Mouse (Mus musculus) forebrain, embryonic 13.5 days (tissue): ENCODE measurements at regions not wholly inside any gene's neighbourhood (a gene's known extent, or its start where the extent isn't known, plus 50 kb on each side); places are given as distances from the start of the nearest gene placed in this dataset.
A peak's percentile ranks its signal among the peaks of the same experiment; 100 is the strongest.

Source experiments
- ATAC-seq: fragments of 200-750 bp; cut with Nextera tagmentation; 2 replicates; pipeline ENCODE4 v1.8.0; 2017
- H3K27ac ChIP-seq: fragments of 300-500 bp; sonication (generic); 2 replicates; pipeline ENCODE4 v1.5.1; 2015; ENCODE audit warnings: inconsistent platforms, mild to moderate bottlenecking, moderate library complexity
- H3K27me3 ChIP-seq: fragments of 300-500 bp; sonication (generic); 2 replicates; pipeline ENCODE4 v1.6.1; 2015; ENCODE audit warnings: mild to moderate bottlenecking, inconsistent platforms
- H3K36me3 ChIP-seq: fragments of 300-500 bp; sonication (generic); 2 replicates; pipeline ENCODE4 v1.6.1; 2015; ENCODE audit warnings: mild to moderate bottlenecking, inconsistent platforms; ENCODE audit not compliant: poor library complexity, severe bottlenecking
- H3K4me1 ChIP-seq: fragments of 300-500 bp; sonication (generic); 2 replicates; pipeline ENCODE4 v1.6.1; 2015; ENCODE audit warnings: inconsistent platforms
- H3K4me2 ChIP-seq: fragments of 300-500 bp; sonication (generic); 2 replicates; pipeline ENCODE4 v1.6.1; 2015; ENCODE audit warnings: inconsistent platforms, mild to moderate bottlenecking, moderate library complexity
- H3K4me3 ChIP-seq: fragments of 300-500 bp; sonication (generic); 2 replicates; pipeline ENCODE4 v1.5.1; 2015; ENCODE audit warnings: mild to moderate bottlenecking, inconsistent platforms
- H3K9ac ChIP-seq: fragments of 300-500 bp; sonication (generic); 2 replicates; pipeline ENCODE4 v1.6.1; 2015; ENCODE audit warnings: mild to moderate bottlenecking, inconsistent platforms
- H3K9me3 ChIP-seq: fragments of 300-500 bp; sonication (generic); replicated peaks from 2 replicates; pipeline ENCODE4 v1.6.1; 2016; ENCODE audit warnings: inconsistent platforms
- WGBS: fragments of 180-500 bp; shearing (Covaris S2); methylation state at CpG from one replicate; pipeline ENCODE4 v1.1.7; 2015; 5-methylcytosine and 5-hydroxymethylcytosine counted together

GRCm38 (mm10) chr13:55953426-55953825 is 117.4 kb upstream of the Pitx1 start:
- Histone ChIP-seq H3K27ac (no peak overlapping the region), H3K9me3 (no peaks in the 10 kb centered on the region), H3K4me3 (no peak overlapping the region), H3K36me3 (no peaks in the 10 kb centered on the region), H3K27me3 (no peaks in the 10 kb centered on the region; the same call in 1 of the 2 replicates), H3K4me1 (0 out of 2 replicates have a peak, but pooled peaks cover 5% of the 10 kb centered on the region), H3K9ac (no peak overlapping the region), H3K4me2 (no peak overlapping the region)
- WGBS: 91% methylated on average over 2 of the region's 2 CpGs
- no peak for ATAC-seq

DNA sequence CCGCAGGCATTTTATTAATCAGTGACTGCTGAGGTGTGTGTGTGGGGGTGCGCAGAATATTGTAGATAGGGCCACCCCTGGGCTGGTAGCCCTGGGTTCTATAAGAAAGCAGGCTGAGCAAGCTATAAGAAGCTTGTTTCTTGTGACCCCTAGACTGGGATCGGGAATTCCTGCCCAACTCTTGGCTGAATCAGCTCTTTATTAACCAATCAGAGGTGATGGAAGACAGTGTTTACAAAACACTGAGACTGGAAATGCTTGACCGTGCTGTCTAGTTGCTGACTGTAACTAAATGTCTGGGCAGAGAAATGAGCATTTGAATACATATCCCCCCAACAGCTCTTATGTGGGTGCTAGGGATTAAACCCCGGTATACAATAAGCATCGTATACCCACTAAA is 114.8 kb upstream of the Pitx1 start:
- no peak overlapping the region for H3K9ac ChIP-seq
- no peak for ATAC-seq
- 89% methylated on average over 6 of the region's 6 CpGs for WGBS
- H3K36me3 ChIP-seq: no peaks in the 10 kb centered on the region
- no peaks in the 10 kb centered on the region for H3K4me1 ChIP-seq
- no peak overlapping the region for H3K4me3 ChIP-seq
- no peak overlapping the region for H3K4me2 ChIP-seq
- no peaks in the 10 kb centered on the region for H3K9me3 ChIP-seq
- no peak overlapping the region for H3K27ac ChIP-seq
- no peaks in the 10 kb centered on the region; the same call in 1 of the 2 replicates for H3K27me3 ChIP-seq

DNA sequence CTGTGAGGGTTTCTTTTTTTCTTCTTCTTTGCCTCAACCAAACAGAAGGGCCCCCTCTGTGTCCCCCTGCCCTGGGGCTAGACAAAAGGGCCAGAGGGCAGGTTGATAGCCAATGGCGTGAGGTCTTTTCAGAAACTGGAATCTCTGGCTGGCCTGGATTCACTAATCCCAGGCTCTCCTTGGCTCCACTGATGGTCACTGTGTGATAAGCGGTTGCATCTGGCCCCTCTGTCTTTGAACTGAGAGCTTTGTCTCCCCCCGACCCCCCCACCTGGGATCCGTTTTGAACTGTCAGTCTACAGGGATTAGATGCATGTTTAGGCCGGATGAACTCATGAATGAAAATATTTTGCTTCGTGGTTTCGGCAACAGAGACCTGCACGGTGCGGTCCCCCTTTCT is 112.6 kb upstream of the Pitx1 start:
- ATAC-seq: no peak
- Histone ChIP-seq H3K27ac (no peak overlapping the region), H3K36me3 (no peaks in the 10 kb centered on the region), H3K9ac (no peak overlapping the region), H3K4me2 (no peak overlapping the region), H3K9me3 (no peaks in the 10 kb centered on the region), H3K4me3 (no peak overlapping the region), H3K4me1 (no peaks in the 10 kb centered on the region), H3K27me3 (no peaks in the 10 kb centered on the region)
- WGBS: 25% methylated on average over 9 of the region's 9 CpGs

GRCm38 (mm10) chr13:55948144-55948543 is 112.2 kb upstream of the Pitx1 start:
- H3K9ac ChIP-seq: no peak overlapping the region
- H3K4me2 ChIP-seq: no peak overlapping the region
- no peak overlapping the region for H3K4me3 ChIP-seq
- H3K27me3 ChIP-seq: no peaks in the 10 kb centered on the region
- H3K4me1 ChIP-seq: no peaks in the 10 kb centered on the region
- 22% methylated on average over 2 of the region's 2 CpGs for WGBS
- no peaks in the 10 kb centered on the region for H3K36me3 ChIP-seq
- H3K27ac ChIP-seq: no peak overlapping the region
- no peaks in the 10 kb centered on the region for H3K9me3 ChIP-seq
- ATAC-seq: no peak

DNA sequence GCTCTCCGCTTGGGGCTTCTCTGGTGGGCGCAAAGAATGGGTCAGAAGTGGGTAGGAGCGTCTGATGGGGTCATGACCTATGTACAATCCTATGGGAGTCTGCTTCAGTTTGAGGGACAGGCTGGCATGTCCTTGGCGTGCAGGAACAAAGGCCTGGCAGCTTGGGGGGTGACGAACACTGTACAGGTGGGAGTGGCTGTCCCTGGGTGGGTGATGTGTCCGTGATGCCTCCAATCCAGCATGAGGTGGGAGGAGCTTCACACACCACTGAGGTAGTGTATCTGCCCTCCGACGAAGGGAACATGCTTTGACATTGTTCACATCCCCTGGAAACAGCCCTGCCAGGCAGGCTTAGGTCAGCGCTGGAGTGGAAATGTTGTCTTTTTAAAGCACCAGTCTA is 101.4 kb upstream of the Pitx1 start:
- H3K4me1 ChIP-seq: no peaks in the 10 kb centered on the region
- H3K9ac ChIP-seq: no peak overlapping the region
- H3K27ac ChIP-seq: no peak overlapping the region
- no peaks in the 10 kb centered on the region; the same call in 1 of the 2 replicates for H3K27me3 ChIP-seq
- no peaks in the 10 kb centered on the region for H3K9me3 ChIP-seq
- no peaks in the 10 kb centered on the region for H3K36me3 ChIP-seq
- H3K4me3 ChIP-seq: no peak overlapping the region
- no peak for ATAC-seq
- 90% methylated on average over 9 of the region's 9 CpGs for WGBS
- H3K4me2 ChIP-seq: no peak overlapping the region

GRCm38 (mm10) chr13:55937000-55937399 is 101.0 kb upstream of the Pitx1 start:
- no peaks in the 10 kb centered on the region for H3K4me1 ChIP-seq
- H3K27me3 ChIP-seq: peaks cover 2% of the 10 kb centered on the region
- H3K4me2 ChIP-seq: no peak overlapping the region
- H3K9me3 ChIP-seq: no peaks in the 10 kb centered on the region
- ATAC-seq: no peak
- no peak overlapping the region for H3K9ac ChIP-seq
- no peak overlapping the region for H3K4me3 ChIP-seq
- no peak overlapping the region for H3K27ac ChIP-seq
- no peaks in the 10 kb centered on the region for H3K36me3 ChIP-seq
- 90% methylated on average over 9 of the region's 9 CpGs for WGBS

GRCm38 (mm10) chr13:55930637-55931036 is 94.6 kb upstream of the Pitx1 start:
- Histone ChIP-seq H3K4me2 (no peak overlapping the region), H3K9ac (no peak overlapping the region), H3K9me3 (no peaks in the 10 kb centered on the region), H3K27ac (no peak overlapping the region), H3K4me1 (peaks cover 9% of the 10 kb centered on the region; the same call in 1 of the 2 replicates), H3K4me3 (no peak overlapping the region), H3K36me3 (no peaks in the 10 kb centered on the region), H3K27me3 (peaks cover 32% of the 10 kb centered on the region)
- WGBS: 53% methylated on average over 11 of the region's 11 CpGs
- no peak for ATAC-seq

- Histone ChIP-seq H3K4me1 (peaks cover 9% of the 10 kb centered on the region; the same call in 1 of the 2 replicates), H3K4me2 (no peak overlapping the region), H3K9me3 (no peaks in the 10 kb centered on the region), H3K36me3 (no peaks in the 10 kb centered on the region), H3K27me3 (peaks cover 38% of the 10 kb centered on the region), H3K4me3 (no peak overlapping the region), H3K27ac (no peak overlapping the region), H3K9ac (no peak overlapping the region)
- no peak for ATAC-seq
- 6% methylated on average over 6 of the region's 6 CpGs for WGBS
These were observed 93.8 kb upstream of the Pitx1 start for GRCm38 (mm10) chr13:55929814-55930213.

DNA sequence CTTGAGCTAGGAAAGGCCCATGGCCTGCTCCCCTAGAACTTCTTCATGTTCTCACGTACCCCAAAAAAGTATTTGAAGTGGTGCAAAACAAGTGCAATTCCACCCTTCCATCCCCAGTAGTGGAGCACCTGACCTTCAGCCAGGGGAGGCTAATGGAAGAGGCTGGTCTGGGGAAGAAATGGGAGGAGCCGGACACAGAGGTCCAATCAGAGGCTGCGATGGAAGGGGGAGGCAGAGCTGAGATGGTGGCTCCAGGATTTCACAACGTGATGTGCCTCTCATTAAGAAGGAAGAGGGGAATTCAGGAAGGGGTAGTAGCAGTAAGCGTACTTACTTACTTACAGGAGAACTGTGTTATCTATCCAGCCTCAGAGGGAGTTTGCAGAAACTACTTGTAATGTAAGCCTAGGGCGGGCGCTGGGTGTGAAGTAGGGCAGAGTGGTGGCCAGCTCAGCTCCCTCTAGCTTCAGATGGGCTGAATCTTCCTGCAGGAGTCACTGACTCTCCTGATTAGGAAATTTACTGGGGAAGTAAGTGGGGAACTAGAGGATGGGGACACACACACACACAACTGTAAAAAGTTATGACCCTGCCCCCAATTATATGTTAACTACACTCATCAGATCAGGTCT is 87.6 kb upstream of the Pitx1 start:
- Histone ChIP-seq H3K9me3 (no peaks in the 10 kb centered on the region), H3K36me3 (no peaks in the 10 kb centered on the region), H3K4me2 (no peak overlapping the region), H3K27ac (no peak overlapping the region), H3K4me3 (no peak overlapping the region), H3K27me3 (peaks cover 56% of the 10 kb centered on the region), H3K4me1 (no peaks in the 10 kb centered on the region), H3K9ac (no peak overlapping the region)
- WGBS: 18% methylated on average over 7 of the region's 7 CpGs
- no peak for ATAC-seq

- 91% methylated on average over 12 of the region's 12 CpGs for WGBS
- no peak overlapping the region for H3K4me3 ChIP-seq
- H3K27ac ChIP-seq: no peak overlapping the region
These were observed 81.3 kb upstream of the Pitx1 start for GRCm38 (mm10) chr13:55917316-55917715.

GRCm38 (mm10) chr13:55912271-55912711 is 76.3 kb upstream of the Pitx1 start:
- H3K27ac ChIP-seq: no peak overlapping the region
- H3K36me3 ChIP-seq: no peaks in the 10 kb centered on the region
- ATAC-seq: peak; percentile 72; the same call in 1 of the 2 replicates
- H3K9me3 ChIP-seq: no peaks in the 10 kb centered on the region
- peaks cover 14% of the 10 kb centered on the region for H3K4me1 ChIP-seq
- WGBS: 35% methylated on average over 13 of the region's 13 CpGs
- no peak overlapping the region for H3K9ac ChIP-seq
- no peak overlapping the region for H3K4me3 ChIP-seq
- H3K27me3 ChIP-seq: peaks cover 60% of the 10 kb centered on the region
- no peak overlapping the region for H3K4me2 ChIP-seq

More at GRCm38 (mm10) chr13:55917316-55917715, 81.3 kb upstream of the Pitx1 start:
- peaks cover 67% of the 10 kb centered on the region for H3K27me3 ChIP-seq
- peaks cover 7% of the 10 kb centered on the region for H3K4me1 ChIP-seq
- no peak for ATAC-seq
- no peak overlapping the region for H3K4me2 ChIP-seq
- no peaks in the 10 kb centered on the region for H3K36me3 ChIP-seq
- no peaks in the 10 kb centered on the region for H3K9me3 ChIP-seq
- H3K9ac ChIP-seq: no peak overlapping the region

GRCm38 (mm10) chr13:55909941-55910340 is 73.9 kb upstream of the Pitx1 start:
- WGBS: 16% methylated on average over 5 of the region's 5 CpGs
- Histone ChIP-seq H3K9ac (no peak overlapping the region), H3K27me3 (peaks cover 43% of the 10 kb centered on the region), H3K9me3 (no peaks in the 10 kb centered on the region), H3K27ac (no peak overlapping the region), H3K4me3 (no peak overlapping the region), H3K4me2 (no peak overlapping the region), H3K36me3 (no peaks in the 10 kb centered on the region), H3K4me1 (peaks cover 14% of the 10 kb centered on the region)
- no peak for ATAC-seq

DNA sequence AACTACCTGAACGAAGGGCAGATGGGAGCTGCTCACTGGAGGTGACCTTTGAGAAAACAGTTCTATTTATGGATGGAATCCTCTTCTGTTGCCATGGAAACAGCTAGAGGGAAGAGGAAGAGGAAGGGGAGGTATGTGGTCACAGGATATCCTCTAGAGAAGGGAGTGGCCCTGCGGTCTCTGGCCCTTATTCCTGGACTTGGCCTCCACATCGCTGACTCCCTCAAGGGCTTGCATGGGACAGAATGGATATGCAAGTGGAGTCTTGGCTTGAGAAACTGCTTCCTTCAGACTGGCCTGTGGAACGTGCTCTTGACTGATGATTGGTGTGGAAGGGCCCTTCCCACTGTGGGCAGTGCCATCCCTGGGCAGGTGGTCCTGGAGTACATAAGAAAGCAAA is 68.9 kb upstream of the Pitx1 start:
- H3K9me3 ChIP-seq: no peaks in the 10 kb centered on the region
- WGBS: 84% methylated on average over 4 of the region's 4 CpGs
- ATAC-seq: no peak
- H3K4me2 ChIP-seq: no peak overlapping the region
- peaks cover 9% of the 10 kb centered on the region for H3K4me1 ChIP-seq
- H3K27me3 ChIP-seq: peaks cover 18% of the 10 kb centered on the region; the same call in 1 of the 2 replicates
- no peak overlapping the region for H3K27ac ChIP-seq
- no peak overlapping the region for H3K4me3 ChIP-seq
- H3K9ac ChIP-seq: no peak overlapping the region
- no peaks in the 10 kb centered on the region for H3K36me3 ChIP-seq
